Mouse (Mus musculus) neural tube, embryonic 12.5 days (tissue): ENCODE measurements around the gene Espn. TPM values are rescaled to one million over a fixed set of nuclear protein-coding genes. Genes with fewer than 3 reads are reported as not detected.

Source experiments
- ATAC-seq: fragments of 200-750 bp; cut with Nextera tagmentation; 2 replicates; pipeline ENCODE4 v1.8.0; 2017; ENCODE audit warnings: low read depth, mild to moderate bottlenecking, moderate TSS enrichment, moderate library complexity; ENCODE audit not compliant: low FRiP score
- H3K27ac ChIP-seq: fragments of 300-500 bp; sonication (generic); 2 replicates; pipeline ENCODE4 v1.5.1; 2016
- H3K27me3 ChIP-seq: fragments of 300-500 bp; sonication (generic); replicated peaks from 2 replicates; pipeline ENCODE4 v1.6.1; 2016; ENCODE audit warnings: mild to moderate bottlenecking
- H3K36me3 ChIP-seq: fragments of 300-500 bp; sonication (generic); 2 replicates; pipeline ENCODE4 v1.6.1; 2016; ENCODE audit warnings: mild to moderate bottlenecking
- H3K4me1 ChIP-seq: fragments of 300-500 bp; sonication (generic); 2 replicates; pipeline ENCODE4 v1.6.1; 2016
- H3K4me2 ChIP-seq: fragments of 300-500 bp; sonication (generic); replicated peaks from 2 replicates; pipeline ENCODE4 v1.6.1; 2016; ENCODE audit warnings: mild to moderate bottlenecking
- H3K4me3 ChIP-seq: fragments of 300-500 bp; sonication (generic); 2 replicates; pipeline ENCODE4 v1.5.1; 2016
- H3K9ac ChIP-seq: fragments of 300-500 bp; sonication (generic); 2 replicates; pipeline ENCODE4 v1.6.1; 2016; ENCODE audit warnings: mild to moderate bottlenecking
- H3K9me3 ChIP-seq: fragments of 300-500 bp; sonication (generic); 2 replicates; pipeline ENCODE4 v1.6.1; 2016; ENCODE audit warnings: mild to moderate bottlenecking
- WGBS: fragments of 180-500 bp; shearing (Covaris S2); methylation state at CpG from one replicate; pipeline ENCODE4 v1.1.7; 2016; 5-methylcytosine and 5-hydroxymethylcytosine counted together
- polyA plus RNA-seq: library from polyadenylated mRNA; unstranded; fragments of >200 nt; fragmentation: Nextera tagmentation; extraction: Ambion mirVana; gene quantifications from 2 replicates; pipeline ENCODE4 v1.2.1, GENCODE M21; 2016

Espn gene
- polyA plus RNA-seq, 1 experiment from 2014 or later = 0.32 TPM

DNA sequence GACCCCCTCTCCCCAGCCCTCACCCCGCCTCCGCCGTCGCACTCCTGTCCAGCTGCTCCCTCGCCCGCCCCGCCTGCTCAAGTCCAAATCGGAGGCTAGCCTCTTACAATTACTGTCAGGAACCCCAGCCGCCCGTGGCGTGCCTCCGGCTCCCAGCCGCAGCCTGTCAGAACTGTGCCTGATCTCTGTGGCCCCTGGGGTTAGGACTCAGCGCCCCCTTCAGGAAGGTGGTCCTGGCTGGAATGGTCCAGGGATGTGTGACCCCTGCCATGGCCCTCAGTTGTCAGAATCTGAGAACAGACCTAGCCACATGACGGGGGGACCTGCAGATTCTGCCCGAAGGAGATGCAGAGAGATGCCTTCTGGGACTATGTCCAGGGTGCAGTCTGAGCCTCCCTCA, 38.1 kb downstream of the Espn start:
- no peak for ATAC-seq
- H3K27ac ChIP-seq = no peak overlapping the region
- no peak overlapping the region for H3K4me3 ChIP-seq
- H3K4me2 ChIP-seq = no peak overlapping the region
- H3K9ac ChIP-seq = no peak overlapping the region
- WGBS = 51% methylated on average over 16 of the region's 16 CpGs
- peaks cover 18% of the 10 kb centered on the region; the same call in 1 of the 2 replicates for H3K36me3 ChIP-seq
- no peaks in the 10 kb centered on the region for H3K9me3 ChIP-seq
- H3K27me3 ChIP-seq = peaks cover 59% of the 10 kb centered on the region
- peaks cover 11% of the 10 kb centered on the region for H3K4me1 ChIP-seq

GRCm38 (mm10) chr4:152112329-152112728, 39.8 kb downstream of the Espn start:
- Histone ChIP-seq H3K4me3 (no peak overlapping the region), H3K27ac (no peak overlapping the region), H3K9me3 (no peaks in the 10 kb centered on the region), H3K4me1 (peaks cover 25% of the 10 kb centered on the region), H3K36me3 (peaks cover 19% of the 10 kb centered on the region; the same call in 1 of the 2 replicates), H3K4me2 (no peak overlapping the region), H3K9ac (no peak overlapping the region), H3K27me3 (peaks cover 44% of the 10 kb centered on the region)
- 84% methylated on average over 9 of the region's 9 CpGs for WGBS
- no peak for ATAC-seq

GRCm38 (mm10) chr4:152110689-152111088, 41.5 kb downstream of the Espn start:
- no peak for ATAC-seq
- no peak overlapping the region for H3K4me3 ChIP-seq
- H3K36me3 ChIP-seq = peaks cover 19% of the 10 kb centered on the region; the same call in 1 of the 2 replicates
- no peak overlapping the region for H3K27ac ChIP-seq
- H3K9ac ChIP-seq = no peak overlapping the region
- WGBS = 81% methylated on average over 4 of the region's 4 CpGs
- peaks cover 20% of the 10 kb centered on the region for H3K4me1 ChIP-seq
- H3K9me3 ChIP-seq = no peaks in the 10 kb centered on the region
- no peak overlapping the region for H3K4me2 ChIP-seq
- peaks cover 38% of the 10 kb centered on the region for H3K27me3 ChIP-seq

GRCm38 (mm10) chr4:152109509-152109908, 42.7 kb downstream of the Espn start:
- Histone ChIP-seq H3K4me3 (no peak overlapping the region), H3K27me3 (peaks cover 26% of the 10 kb centered on the region), H3K36me3 (peaks cover 19% of the 10 kb centered on the region; the same call in 1 of the 2 replicates), H3K4me1 (peaks cover 18% of the 10 kb centered on the region), H3K9ac (no peak overlapping the region), H3K4me2 (no peak overlapping the region), H3K9me3 (no peaks in the 10 kb centered on the region), H3K27ac (no peak overlapping the region)
- no peak for ATAC-seq
- 91% methylated on average over 3 of the region's 3 CpGs for WGBS

- H3K9me3 ChIP-seq = no peaks in the 10 kb centered on the region
- ATAC-seq = no peak
- H3K27me3 ChIP-seq = peaks cover 18% of the 10 kb centered on the region
- peaks cover 18% of the 10 kb centered on the region for H3K4me1 ChIP-seq
- whole genome bisulfite sequencing = 80% methylated on average over 5 of the region's 5 CpGs
- H3K27ac ChIP-seq = no peak overlapping the region
- peak overlapping the region; percentile 75 for H3K4me2 ChIP-seq
- H3K36me3 ChIP-seq = peaks cover 18% of the 10 kb centered on the region
- no peak overlapping the region for H3K9ac ChIP-seq
- H3K4me3 ChIP-seq = no peak overlapping the region
Measured at GRCm38 (mm10) chr4:152108673-152109072, 43.5 kb downstream of the Espn start.

GRCm38 (mm10) chr4:152107971-152108509, 44.1 kb downstream of the Espn start:
- Histone ChIP-seq H3K27ac (no peak overlapping the region), H3K4me1 (peaks cover 18% of the 10 kb centered on the region), H3K4me3 (peak overlapping the region; percentile 27), H3K9ac (peak overlapping the region; percentile 42; the same call in 1 of the 2 replicates), H3K4me2 (peak overlapping the region; percentile 75), H3K27me3 (peaks cover 15% of the 10 kb centered on the region; the same call in 1 of the 2 replicates), H3K9me3 (no peaks in the 10 kb centered on the region), H3K36me3 (peaks cover 21% of the 10 kb centered on the region)
- peak; percentile 95 for ATAC-seq
- 6% methylated on average over 30 of the region's 30 CpGs for WGBS

DNA sequence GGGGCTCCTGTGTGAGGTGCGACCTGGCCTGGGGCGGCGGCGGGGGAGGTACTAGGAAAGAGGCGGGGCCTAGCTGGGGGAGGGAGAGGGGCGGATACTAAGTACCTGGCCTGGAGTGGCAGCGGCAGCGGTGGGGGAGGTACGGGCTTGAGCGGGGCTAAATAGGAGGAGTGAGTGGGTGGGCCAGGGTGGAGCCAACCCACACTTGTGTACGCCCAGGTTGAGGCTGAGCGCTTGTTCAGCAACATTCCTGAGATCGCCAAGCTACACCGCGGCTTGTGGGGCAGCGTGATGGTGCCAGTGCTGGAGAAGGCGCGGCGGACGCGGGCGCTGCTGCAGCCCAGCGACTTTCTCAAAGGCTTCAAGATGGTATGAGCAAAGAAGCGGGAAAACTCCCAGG, 44.7 kb downstream of the Espn start:
- 3% methylated on average over 24 of the region's 24 CpGs for WGBS
- Histone ChIP-seq H3K9me3 (no peaks in the 10 kb centered on the region), H3K27ac (no peak overlapping the region), H3K4me3 (peak overlapping the region; percentile 27), H3K4me1 (peaks cover 18% of the 10 kb centered on the region), H3K27me3 (peaks cover 14% of the 10 kb centered on the region; the same call in 1 of the 2 replicates), H3K36me3 (peaks cover 21% of the 10 kb centered on the region), H3K4me2 (peak overlapping the region; percentile 75), H3K9ac (peak overlapping the region; percentile 42; the same call in 1 of the 2 replicates)
- ATAC-seq = peak; percentile 65

DNA sequence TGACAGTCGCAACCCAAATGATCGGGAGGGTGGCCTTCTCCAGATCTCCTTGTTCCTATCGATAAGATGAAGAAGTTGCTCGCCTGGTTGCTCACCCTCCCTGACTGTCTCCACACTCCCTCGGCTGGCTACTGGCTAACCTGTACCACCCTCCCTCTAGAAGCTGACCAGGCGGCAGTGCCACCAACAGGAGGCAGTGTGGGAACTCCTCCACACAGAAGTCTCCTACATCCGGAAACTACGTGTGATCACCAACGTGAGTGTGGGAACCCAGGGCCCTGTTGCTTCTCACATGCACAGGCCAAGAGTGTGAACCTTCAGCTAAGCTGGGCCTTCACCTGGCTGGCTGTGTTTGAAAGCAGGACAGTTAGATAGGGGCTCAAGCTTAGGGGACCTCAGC, 45.4 kb downstream of the Espn start:
- H3K9me3 ChIP-seq = no peaks in the 10 kb centered on the region
- peaks cover 18% of the 10 kb centered on the region for H3K4me1 ChIP-seq
- no peak overlapping the region for H3K4me3 ChIP-seq
- peaks cover 15% of the 10 kb centered on the region for H3K36me3 ChIP-seq
- no peak overlapping the region; the same call in 1 of the 2 replicates for H3K9ac ChIP-seq
- H3K27me3 ChIP-seq = peaks cover 14% of the 10 kb centered on the region; the same call in 1 of the 2 replicates
- ATAC-seq = no peak
- no peak overlapping the region for H3K27ac ChIP-seq
- peak overlapping the region; percentile 75; the same call in 1 of the 2 replicates for H3K4me2 ChIP-seq
- 59% methylated on average over 9 of the region's 9 CpGs for WGBS

DNA sequence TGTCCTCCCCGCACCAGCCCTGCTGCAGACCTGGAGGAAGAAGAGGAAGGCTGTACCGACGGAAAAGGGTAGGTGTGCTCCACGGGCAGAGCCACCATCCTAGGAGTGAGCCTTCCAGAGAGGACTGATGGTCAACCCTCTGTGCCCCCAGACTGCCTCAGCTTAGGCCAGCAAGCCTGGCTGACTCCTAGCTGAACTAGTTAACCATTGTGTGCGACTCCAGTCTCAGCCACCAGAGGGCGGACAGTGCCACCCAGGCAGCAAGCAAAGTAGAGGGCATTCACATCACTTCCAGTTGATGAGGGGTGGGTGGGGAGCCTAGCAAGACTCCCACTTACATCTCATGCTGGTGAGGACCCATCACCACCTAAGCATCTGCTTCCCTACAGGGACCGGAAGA, 49.1 kb downstream of the Espn start:
- H3K36me3 ChIP-seq = peaks cover 12% of the 10 kb centered on the region
- 39% methylated on average over 7 of the region's 7 CpGs for WGBS

DNA sequence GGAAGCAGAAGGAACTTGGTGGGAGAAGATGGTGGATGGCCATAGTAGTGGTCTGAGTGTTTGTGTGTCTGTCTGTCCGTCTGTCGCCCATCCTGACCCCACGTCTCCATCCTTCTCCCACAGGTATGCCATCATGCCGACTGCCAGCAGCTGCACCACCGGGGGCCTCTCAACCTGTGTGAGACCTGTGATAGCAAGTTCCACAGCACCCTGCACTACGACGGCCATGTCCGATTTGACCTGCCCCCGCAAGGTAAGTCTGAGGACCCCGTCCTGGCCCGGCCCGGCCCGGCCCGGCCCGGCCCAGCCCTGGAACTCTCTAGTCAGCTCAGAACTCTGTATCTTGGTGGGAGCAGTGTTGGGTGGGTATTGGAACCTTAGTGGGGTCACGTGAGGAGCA, 50.2 kb downstream of the Espn start:
- Histone ChIP-seq H3K27ac (no peak overlapping the region), H3K9me3 (no peaks in the 10 kb centered on the region), H3K27me3 (peaks cover 6% of the 10 kb centered on the region), H3K4me3 (no peak overlapping the region), H3K9ac (no peak overlapping the region), H3K4me2 (no peak overlapping the region), H3K36me3 (peaks cover 12% of the 10 kb centered on the region), H3K4me1 (peaks cover 7% of the 10 kb centered on the region)
- no peak for ATAC-seq
- 95% methylated on average over 16 of the region's 16 CpGs for WGBS

More for the DNA sequence above, 49.1 kb downstream of the Espn start:
- peaks cover 11% of the 10 kb centered on the region; the same call in 1 of the 2 replicates for H3K27me3 ChIP-seq
- no peaks in the 10 kb centered on the region for H3K9me3 ChIP-seq
- peaks cover 12% of the 10 kb centered on the region for H3K4me1 ChIP-seq
- no peak overlapping the region for H3K4me3 ChIP-seq
- no peak overlapping the region for H3K4me2 ChIP-seq
- ATAC-seq = no peak
- H3K9ac ChIP-seq = no peak overlapping the region
- no peak overlapping the region for H3K27ac ChIP-seq

DNA sequence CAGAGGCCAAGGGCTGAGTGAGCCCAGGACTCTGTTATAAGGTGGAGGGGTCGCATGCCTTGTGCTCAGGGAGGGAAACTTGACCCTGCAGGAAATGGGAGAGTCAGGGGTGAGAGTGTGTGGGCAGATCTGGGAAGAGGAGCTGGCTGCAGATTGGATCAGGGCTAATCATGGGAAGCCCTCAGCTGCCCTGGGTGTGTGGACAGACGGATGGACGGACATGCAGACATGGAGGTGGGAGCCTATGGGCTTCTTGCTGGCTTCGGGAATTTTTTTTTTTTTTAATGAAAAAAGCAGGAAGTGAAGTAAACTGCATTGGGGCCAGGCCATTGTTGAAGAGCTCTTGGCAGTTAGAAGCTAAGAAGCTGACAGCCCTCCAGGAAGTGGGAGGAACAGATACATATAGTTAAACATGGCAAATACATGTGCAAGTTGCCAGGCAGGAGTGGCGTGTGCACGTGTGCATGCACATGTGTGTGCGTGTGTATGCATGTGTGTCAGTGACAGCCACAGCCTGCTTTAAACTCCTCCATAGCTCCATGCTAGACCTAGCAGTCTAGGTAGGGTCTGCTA, 51.0 kb downstream of the Espn start:
- H3K4me2 ChIP-seq = no peak overlapping the region
- WGBS = 82% methylated on average over 7 of the region's 7 CpGs
- H3K4me1 ChIP-seq = peaks cover 7% of the 10 kb centered on the region

DNA sequence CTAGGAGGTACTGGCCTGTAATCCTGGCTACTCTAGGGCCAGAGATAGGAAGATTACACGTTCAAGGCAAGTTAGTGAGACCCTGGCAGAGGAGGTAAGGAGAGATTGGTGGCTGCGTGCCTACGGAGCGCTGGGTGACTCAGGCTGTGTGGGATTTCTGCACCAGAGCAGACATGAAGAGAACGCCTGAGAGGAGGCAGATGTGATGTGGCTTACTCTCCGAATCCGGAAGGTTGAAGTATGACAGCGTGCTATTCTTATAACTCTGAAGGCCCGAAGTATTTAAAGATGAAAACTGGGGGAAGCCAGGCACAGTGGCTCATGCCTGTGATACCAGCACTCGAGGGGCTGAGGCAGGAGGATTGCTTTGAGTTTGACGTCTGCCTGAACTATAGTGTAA, 51.6 kb downstream of the Espn start:
- no peak overlapping the region for H3K9ac ChIP-seq
- no peak overlapping the region for H3K27ac ChIP-seq
- peaks cover 12% of the 10 kb centered on the region for H3K36me3 ChIP-seq
- no peak for ATAC-seq
- H3K4me1 ChIP-seq = peaks cover 7% of the 10 kb centered on the region
- WGBS = 87% methylated on average over 11 of the region's 11 CpGs
- no peak overlapping the region for H3K4me3 ChIP-seq
- no peak overlapping the region for H3K4me2 ChIP-seq
- H3K27me3 ChIP-seq = no peaks in the 10 kb centered on the region; the same call in 1 of the 2 replicates
- H3K9me3 ChIP-seq = no peaks in the 10 kb centered on the region

More for the DNA sequence above, 51.0 kb downstream of the Espn start:
- no peak for ATAC-seq
- Histone ChIP-seq H3K36me3 (peaks cover 12% of the 10 kb centered on the region), H3K4me3 (no peak overlapping the region), H3K9me3 (no peaks in the 10 kb centered on the region), H3K27me3 (peaks cover 2% of the 10 kb centered on the region), H3K27ac (no peak overlapping the region), H3K9ac (no peak overlapping the region)
